Mouse (Mus musculus): ENCODE results near the gene Htr5b. TPM values are rescaled to one million over a fixed set of nuclear protein-coding genes. Genes with fewer than 3 reads are reported as not detected.

The Htr5b gene
- polyA plus RNA-seq, 1 experiment from 2014 or later, result 0.53 TPM

DNA sequence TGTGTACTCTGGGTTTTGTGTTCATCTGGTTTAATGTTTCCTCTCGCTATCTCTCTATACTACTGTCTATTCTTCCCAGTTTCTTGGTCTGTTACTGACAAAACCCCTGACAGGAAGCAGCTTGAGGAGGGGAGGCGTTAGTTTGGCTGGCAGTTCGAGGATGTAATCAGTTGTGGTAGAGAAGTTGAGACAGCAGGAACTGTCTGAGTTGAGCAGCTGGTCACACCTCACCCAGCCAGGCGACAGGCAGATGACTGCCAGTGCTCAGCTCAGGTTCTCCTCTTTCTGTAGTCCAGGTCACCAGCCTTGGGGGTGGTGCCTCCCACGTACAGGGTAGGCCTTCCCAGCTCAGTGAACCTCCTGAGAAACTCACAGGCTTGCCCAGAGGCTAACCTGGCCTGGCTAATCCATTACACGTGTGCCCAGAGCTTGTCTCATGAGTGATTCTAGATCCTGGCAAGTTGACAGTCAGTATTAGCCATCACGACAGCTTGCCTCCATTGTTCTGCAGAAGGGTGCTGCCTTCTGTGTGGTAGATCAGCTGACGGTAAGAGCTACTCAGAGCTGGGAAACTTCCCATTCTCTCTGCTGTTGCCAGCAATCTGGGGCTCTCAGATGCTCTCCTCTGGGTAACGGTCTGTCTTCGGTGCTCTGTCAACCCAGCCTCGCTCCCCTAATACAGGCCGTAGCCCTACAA, 49.8 kb downstream of the Htr5b start:
- no peak overlapping the region for H3K27ac ChIP-seq
- H3K36me3 ChIP-seq (replicated peaks), result peaks cover 60% of the 10 kb centered on the region
- H3K9me3 ChIP-seq, result no peaks in the 10 kb centered on the region
- 89% methylated on average over 12 of the region's 12 CpGs for WGBS
- DNase-seq (ENCODE audit: extremely low spot score, low spot score), result no peak
- no peaks in the 10 kb centered on the region for H3K4me1 ChIP-seq
- H3K27me3 ChIP-seq (ENCODE audit: poor library complexity, severe bottlenecking), result no peaks in the 10 kb centered on the region
- H3K4me3 ChIP-seq, result no peak overlapping the region

DNA sequence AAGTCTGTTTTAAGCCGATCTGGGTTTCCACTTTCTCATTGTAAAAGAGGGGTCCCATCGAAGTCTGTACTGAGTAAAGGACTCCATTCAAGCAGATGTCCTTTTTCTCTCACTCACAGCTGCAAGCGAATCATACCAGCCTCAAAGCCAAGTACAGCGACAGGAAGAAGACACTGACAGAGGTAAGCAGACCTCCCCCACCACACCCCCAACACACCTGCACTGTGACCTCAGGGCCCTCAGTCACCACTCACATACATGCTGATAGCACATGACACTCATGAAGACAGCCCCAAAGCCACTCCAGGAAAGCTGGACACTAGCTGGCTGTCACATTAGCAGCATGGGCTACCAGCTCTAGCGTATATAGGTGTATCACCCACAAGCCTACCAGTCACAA, 50.5 kb downstream of the Htr5b start:
- Histone ChIP-seq H3K27me3 (ENCODE audit: poor library complexity, severe bottlenecking) (no peaks in the 10 kb centered on the region), H3K36me3 (replicated peaks) (peaks cover 54% of the 10 kb centered on the region), H3K9me3 (no peaks in the 10 kb centered on the region), H3K27ac (no peak overlapping the region), H3K4me1 (no peaks in the 10 kb centered on the region), H3K4me3 (no peak overlapping the region)
- 91% methylated on average over 5 of the region's 5 CpGs for WGBS
- DNase-seq (ENCODE audit: extremely low spot score, low spot score), result no peak

DNA sequence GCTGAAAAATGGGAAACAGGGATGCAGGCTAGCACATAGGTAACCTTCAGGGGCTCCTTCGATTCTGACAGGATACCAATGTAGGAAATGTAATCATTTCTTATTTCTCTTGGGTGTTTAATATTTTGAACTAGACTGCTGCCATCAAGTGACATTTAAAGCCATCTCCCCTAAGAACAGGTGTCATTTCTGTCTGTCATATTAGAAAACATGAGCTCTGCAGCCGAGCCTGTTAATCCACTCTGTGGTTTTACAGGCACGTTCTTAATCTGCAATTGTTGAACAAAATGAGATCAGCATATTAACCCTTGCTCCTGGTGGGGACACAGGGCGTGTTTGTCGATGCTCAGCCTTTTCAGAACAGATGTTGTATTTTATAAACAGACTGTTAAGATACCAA, 56.8 kb downstream of the Htr5b start:
- 86% methylated on average over 5 of the region's 5 CpGs for WGBS
- Histone ChIP-seq H3K27ac (no peak overlapping the region), H3K4me1 (no peaks in the 10 kb centered on the region), H3K4me3 (no peak overlapping the region), H3K27me3 (ENCODE audit: poor library complexity, severe bottlenecking) (no peaks in the 10 kb centered on the region), H3K9me3 (no peaks in the 10 kb centered on the region), H3K36me3 (replicated peaks) (peaks cover 13% of the 10 kb centered on the region)
- no peak for DNase-seq (ENCODE audit: extremely low spot score, low spot score)

DNA sequence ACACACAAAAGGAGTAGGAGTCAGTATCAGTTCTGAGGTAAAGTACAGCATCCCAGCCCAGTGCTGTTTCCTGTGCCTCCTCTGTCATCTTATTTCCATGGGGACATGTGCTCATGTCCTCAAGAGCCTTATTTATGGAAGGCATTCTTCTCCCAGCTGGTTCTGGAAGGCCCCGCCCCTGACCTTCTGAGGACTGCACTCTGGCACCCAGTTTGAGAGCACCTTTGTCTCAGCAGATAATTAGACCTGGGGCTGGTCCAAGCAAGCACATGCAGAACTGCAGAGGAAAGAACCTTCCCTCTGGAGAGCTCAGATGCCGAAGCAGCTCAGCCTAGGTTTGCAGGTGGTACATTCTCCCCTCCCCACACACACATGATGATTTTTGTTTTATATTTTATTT, 60.0 kb downstream of the Htr5b start:
- WGBS, result 90% methylated on average over 2 of the region's 2 CpGs

DNA sequence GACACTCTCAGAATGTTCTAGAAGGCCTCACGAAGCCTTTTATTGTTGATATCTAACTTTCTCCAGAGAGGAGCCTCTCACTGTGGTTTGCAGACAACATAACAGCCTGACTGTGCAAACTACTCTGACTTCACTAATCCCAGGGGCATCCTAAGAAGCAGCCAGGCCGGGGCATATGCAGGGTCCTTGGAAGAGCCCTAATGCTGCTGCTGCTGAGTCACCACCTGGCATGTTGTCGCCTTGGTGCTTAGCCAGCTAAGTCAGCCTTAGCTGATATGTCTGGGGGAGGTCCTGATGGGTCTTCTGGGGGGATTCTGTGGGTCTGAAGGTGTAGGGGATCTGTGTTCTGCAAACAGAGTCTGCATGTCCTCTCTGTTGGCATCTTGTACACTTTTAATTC, 62.0 kb downstream of the Htr5b start:
- DNase-seq (ENCODE audit: extremely low spot score, low spot score), result no peak
- Histone ChIP-seq H3K36me3 (replicated peaks) (peaks cover 37% of the 10 kb centered on the region), H3K4me3 (no peak overlapping the region), H3K27ac (no peak overlapping the region), H3K27me3 (ENCODE audit: poor library complexity, severe bottlenecking) (no peaks in the 10 kb centered on the region), H3K9me3 (no peaks in the 10 kb centered on the region), H3K4me1 (no peaks in the 10 kb centered on the region)
- 79% methylated on average over 3 of the region's 3 CpGs for WGBS

More for the DNA sequence above, 60.0 kb downstream of the Htr5b start:
- no peak for DNase-seq (ENCODE audit: extremely low spot score, low spot score)
- Histone ChIP-seq H3K27me3 (ENCODE audit: poor library complexity, severe bottlenecking) (no peaks in the 10 kb centered on the region), H3K36me3 (replicated peaks) (peaks cover 19% of the 10 kb centered on the region), H3K9me3 (no peaks in the 10 kb centered on the region), H3K4me1 (no peaks in the 10 kb centered on the region), H3K27ac (no peak overlapping the region), H3K4me3 (no peak overlapping the region)

DNA sequence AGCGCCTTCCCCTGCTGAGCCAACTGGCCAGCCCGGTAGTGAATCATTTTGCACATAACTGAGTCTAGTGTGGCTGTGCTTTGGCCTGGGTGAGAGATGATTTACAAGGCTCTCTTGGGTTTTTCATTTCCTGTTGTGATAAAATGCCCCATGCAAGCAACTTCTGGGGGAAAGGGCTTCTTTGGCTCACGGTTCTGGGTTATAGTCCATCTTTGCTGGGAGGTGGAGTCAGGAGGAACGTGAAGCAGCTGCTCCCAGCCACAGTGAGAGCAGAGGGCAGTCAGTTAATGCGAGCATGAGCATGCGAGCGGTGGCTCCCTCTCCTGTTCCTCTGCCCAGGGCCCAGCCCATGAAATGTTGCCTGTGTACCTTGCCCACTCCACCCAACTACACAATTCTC, 64.5 kb downstream of the Htr5b start:
- 92% methylated on average over 7 of the region's 7 CpGs for WGBS
- H3K4me1 ChIP-seq, result no peaks in the 10 kb centered on the region
- H3K27me3 ChIP-seq (ENCODE audit: poor library complexity, severe bottlenecking), result no peaks in the 10 kb centered on the region
- DNase-seq (ENCODE audit: extremely low spot score, low spot score), result no peak
- H3K4me3 ChIP-seq, result no peak overlapping the region
- no peaks in the 10 kb centered on the region for H3K9me3 ChIP-seq
- peaks cover 33% of the 10 kb centered on the region for H3K36me3 ChIP-seq (replicated peaks)
- H3K27ac ChIP-seq, result no peak overlapping the region

DNA sequence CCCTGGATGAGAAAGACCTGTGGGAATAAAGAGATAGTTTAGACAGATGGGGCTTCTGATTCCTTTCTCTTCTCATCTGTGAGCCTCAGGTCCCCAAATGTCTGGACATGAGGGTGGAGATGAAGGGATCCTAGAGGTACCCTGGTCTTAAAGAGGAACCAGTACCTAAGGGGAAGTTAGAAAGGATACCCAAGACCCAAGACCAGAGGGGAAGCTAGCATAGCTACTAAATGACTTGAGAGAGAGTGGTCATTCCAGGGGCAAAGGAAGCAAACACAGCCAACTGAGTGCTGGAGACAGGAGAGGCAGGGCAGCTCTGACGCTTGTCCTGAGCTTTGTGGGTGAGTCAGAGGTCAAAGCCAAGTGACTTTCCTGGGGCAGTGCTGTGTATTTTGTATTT, 65.6 kb downstream of the Htr5b start:
- 94% methylated on average over 1 of the region's 1 CpGs for WGBS
- Histone ChIP-seq H3K4me1 (no peaks in the 10 kb centered on the region), H3K4me3 (no peak overlapping the region)

DNA sequence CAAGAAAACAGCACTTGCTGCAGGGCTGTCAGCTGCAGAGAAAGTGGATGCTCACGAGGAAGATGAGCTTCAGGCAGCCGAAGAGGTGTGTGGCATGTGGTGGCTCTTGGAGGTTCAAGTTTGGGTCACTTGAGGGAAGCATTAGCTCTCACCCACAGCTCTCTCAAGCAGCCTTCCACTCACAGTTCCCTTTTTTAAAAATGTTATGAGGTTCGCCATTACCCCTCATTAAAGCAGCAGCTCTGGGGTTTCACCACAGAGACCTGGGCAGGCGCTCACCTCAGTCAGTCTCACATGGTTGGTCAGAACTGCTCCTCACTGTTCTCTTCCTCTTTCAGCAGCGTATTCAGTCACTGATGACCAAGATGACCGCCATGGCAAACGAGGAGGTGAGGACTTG, 66.4 kb downstream of the Htr5b start:
- WGBS, result 89% methylated on average over 7 of the region's 7 CpGs
- DNase-seq (ENCODE audit: extremely low spot score, low spot score), result no peak
- Histone ChIP-seq H3K27ac (no peak overlapping the region), H3K27me3 (ENCODE audit: poor library complexity, severe bottlenecking) (no peaks in the 10 kb centered on the region), H3K36me3 (replicated peaks) (peaks cover 36% of the 10 kb centered on the region), H3K9me3 (no peaks in the 10 kb centered on the region), H3K4me3 (no peak overlapping the region), H3K4me1 (no peaks in the 10 kb centered on the region)

More for the DNA sequence above, 65.6 kb downstream of the Htr5b start:
- H3K27me3 ChIP-seq (ENCODE audit: poor library complexity, severe bottlenecking), result no peaks in the 10 kb centered on the region
- DNase-seq (ENCODE audit: extremely low spot score, low spot score), result no peak
- peaks cover 34% of the 10 kb centered on the region for H3K36me3 ChIP-seq (replicated peaks)
- no peaks in the 10 kb centered on the region for H3K9me3 ChIP-seq
- H3K27ac ChIP-seq, result no peak overlapping the region

DNA sequence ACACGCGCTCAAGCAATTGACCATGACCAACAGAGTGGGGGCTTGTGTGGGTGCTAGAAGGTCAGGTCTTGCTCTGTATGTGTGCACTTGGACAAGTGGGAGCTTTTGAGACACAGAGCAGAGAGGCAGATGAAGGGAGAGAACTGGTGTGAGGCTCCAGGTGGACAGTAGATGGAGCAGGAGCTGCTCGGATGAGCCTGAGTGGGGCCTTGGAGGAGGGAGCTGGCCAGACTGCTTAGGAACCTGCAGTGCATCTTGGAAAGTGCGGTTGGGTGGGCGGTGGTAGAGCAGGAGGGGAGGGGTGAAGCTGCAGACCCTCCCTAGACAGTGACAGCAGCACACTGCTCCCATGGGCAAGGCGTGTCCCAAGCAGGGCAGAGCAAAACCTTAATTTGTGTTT, 68.2 kb downstream of the Htr5b start:
- DNase-seq (ENCODE audit: extremely low spot score, low spot score), result no peak
- H3K27me3 ChIP-seq (ENCODE audit: poor library complexity, severe bottlenecking), result no peaks in the 10 kb centered on the region
- H3K36me3 ChIP-seq (replicated peaks), result peaks cover 40% of the 10 kb centered on the region
- H3K9me3 ChIP-seq, result no peaks in the 10 kb centered on the region
- H3K4me1 ChIP-seq, result no peaks in the 10 kb centered on the region
- WGBS, result 74% methylated on average over 6 of the region's 6 CpGs
- H3K4me3 ChIP-seq, result no peak overlapping the region
- H3K27ac ChIP-seq, result no peak overlapping the region

Other genes starting within 250 kb of the Htr5b start
- 19.0 and 20.9 TPM in 2 replicates for gene Insig2, start 195.9 kb downstream of the Htr5b start, polyA plus RNA-seq (2016; fragmentation: Nextera tagmentation; extraction: Ambion mirVana)
- gene Ccdc93, start 97.4 kb downstream of the Htr5b start, polyA plus RNA-seq (2016; fragmentation: Nextera tagmentation; extraction: Ambion mirVana), result 12.1 and 12.9 TPM in 2 replicates
- gene Ddx18, start 39.5 kb upstream of the Htr5b start, polyA plus RNA-seq (2016; fragmentation: Nextera tagmentation; extraction: Ambion mirVana), result 78.1 and 85.6 TPM in 2 replicates

Measured in forebrain, embryonic 10.5 days (tissue).